Mouse (Mus musculus): Measurements from ENCODE around the gene Smco2.
"Not testable (repeated sequence)": the region's sequence is repeated elsewhere in the genome, so short reads cannot be mapped to it uniquely, and the experiment has no call there.

The Smco2 gene

DNA sequence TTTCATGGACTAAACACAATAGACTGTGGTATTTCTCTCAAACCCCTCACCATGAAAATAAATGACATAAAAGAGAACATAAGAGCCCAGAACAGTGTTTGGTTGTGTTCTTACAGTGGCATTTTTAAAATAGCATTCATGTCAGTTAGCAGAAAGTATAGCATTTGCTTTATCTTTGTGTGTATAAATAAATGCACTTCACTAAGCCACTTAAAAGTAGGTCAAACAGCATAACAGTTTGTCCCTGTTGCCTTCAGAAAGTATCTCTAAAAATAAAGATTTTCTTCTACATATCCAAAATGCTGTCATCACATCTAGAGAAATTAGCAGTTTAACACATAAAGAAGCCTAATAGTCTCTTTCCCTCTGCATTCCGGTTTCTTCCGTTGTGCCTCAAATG lies 7.5 kb downstream of the Smco2 start:
- no peak for DNase-seq (ENCODE audit: low spot score)

DNA sequence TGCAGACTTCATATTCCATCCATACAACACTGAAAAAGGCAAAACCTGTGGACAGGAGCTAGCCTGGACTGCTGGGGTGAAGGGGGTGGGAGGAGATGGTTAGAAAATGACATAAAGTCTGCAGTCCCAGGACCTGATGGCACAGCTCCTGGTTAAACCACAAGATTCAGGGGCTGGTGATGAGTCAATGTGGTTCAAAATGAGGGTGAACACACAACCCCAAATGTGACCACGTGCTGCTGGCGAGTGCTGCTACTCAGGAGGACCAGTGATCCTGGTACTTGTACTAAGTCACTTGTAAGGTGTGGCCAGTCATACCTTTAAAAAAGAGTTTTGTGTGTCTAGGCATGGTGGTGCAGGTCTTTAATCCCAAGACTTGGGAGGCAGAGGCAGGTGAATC lies 13.2 kb downstream of the Smco2 start:
- DNase-seq (ENCODE audit: low spot score), result no peak

DNA sequence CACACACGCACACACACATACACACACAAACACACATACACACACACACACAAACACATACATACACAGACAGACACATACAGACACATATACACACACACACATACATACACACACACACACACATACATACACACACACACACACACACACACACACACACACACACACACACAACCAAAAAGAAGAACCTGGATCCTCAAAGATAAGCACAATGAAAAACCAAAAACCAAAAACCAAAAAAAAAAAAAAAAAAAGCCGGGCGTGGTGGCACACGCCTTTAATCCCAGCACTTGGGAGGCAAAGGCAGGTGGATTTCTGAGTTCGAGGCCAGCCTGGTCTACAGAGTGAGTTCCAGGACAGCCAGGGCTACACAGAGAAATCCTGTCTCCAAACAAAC lies 14.5 kb downstream of the Smco2 start:
- not testable (repeated sequence) for DNase-seq (ENCODE audit: low spot score)

DNA sequence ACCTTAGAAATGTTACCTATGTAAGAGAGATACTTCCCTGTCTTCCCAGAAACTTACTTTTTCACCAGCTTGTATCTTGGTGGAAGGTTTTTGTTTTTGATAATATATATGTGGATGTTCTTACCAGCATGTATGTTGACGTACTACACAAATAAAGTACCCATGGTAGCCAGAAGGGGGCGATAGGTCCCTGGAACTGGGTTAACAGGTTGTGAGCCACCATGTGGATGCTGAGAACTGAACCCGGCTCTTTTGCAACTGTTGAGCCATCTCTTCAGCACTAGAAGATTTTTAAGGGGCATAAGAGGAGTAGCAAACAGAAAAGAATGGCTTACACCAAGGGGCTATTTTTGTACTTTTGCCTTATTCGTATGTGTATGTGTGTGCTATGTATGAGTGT lies 15.8 kb downstream of the Smco2 start:
- DNase-seq (ENCODE audit: low spot score), result no peak

DNA sequence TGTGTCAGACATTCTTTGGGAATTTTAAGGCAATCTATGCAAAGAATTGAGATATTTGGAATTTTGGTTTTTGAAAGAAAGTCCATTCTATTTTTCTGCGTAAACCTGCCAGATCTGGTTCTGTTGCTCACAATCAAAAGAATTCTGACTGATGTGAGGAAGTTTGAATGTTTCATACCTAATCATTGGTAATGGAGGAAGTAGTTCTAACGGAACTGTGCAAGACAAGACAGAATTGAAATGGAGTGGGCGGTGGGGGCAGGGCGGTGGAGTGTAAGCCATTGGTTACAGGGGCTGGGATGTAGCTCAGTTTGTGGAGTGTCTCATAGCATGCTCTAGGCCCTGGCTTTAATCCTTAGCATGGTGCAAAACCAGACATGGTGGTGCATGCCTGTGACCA lies 22.1 kb downstream of the Smco2 start:
- DNase-seq (ENCODE audit: low spot score), result no peak

DNA sequence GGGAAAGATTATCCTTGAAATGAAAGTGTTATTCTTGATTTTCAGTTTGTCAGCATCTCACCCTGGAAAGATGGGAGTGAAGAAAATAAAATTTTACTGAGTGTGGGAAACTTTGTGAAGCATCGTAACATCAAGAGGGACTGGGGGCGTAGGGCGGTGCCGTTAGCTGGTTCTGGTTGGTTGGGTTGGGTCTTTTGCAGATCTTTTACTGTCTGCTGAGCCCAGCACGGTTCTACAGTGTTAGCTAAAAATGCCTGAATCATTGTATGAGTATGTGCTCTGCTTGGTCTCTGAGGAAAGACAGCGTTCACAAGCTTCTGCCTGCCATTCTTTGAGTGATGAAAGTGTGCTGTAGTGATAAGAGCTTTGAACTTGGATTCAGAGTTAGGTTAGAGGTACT lies 24.5 kb downstream of the Smco2 start:
- DNase-seq (ENCODE audit: low spot score), result no peak

DNA sequence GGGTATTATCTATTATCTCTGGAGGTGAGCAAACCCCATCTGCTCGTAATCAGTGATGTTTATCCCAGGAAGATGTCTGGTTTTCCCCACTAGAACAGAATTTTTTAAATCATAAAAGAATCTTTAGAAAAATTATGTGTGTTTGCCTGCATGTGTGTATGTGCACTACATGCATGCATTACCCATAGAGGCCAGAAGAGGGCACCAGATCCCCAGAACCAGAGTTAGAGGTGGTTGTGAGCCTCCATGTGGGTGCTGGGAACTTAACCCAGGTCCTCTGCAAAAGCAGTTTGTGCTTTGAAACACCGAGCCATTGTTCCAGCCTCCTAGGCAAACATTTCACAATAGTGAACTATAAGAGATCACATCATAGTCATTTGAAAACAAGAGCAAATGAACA lies 26.9 kb downstream of the Smco2 start:
- DNase-seq (ENCODE audit: low spot score), result no peak

DNA sequence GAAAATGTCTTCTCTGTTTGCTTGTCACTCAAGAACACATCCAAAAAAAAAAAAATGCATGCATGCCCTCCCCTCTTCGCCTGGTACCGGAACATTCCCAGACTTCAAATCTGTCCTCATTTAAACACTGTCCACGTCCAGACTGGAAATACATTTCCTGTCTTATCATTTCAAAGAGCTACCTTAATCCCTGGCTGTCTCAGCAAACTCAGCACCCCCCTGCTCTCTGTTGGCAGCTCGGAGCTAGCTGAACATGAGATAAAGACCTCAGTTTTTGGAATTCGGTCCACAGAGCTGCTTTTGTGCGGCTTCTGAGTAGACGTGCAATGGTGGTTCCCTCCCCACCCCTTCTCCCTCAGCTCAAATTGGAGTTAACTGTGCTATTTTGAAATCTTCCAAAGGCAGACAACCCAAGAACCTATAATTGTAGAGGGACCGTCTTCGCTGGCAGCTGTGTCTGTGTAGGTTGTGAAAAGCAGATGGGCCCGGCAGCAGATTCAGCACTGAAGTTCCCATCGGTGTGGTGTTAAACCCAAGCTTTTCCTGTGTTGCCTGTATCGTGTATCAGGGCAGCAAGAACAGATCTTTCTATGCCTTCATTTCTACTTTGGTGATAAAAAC lies 27.6 kb downstream of the Smco2 start:
- no peak for DNase-seq (ENCODE audit: low spot score)

DNA sequence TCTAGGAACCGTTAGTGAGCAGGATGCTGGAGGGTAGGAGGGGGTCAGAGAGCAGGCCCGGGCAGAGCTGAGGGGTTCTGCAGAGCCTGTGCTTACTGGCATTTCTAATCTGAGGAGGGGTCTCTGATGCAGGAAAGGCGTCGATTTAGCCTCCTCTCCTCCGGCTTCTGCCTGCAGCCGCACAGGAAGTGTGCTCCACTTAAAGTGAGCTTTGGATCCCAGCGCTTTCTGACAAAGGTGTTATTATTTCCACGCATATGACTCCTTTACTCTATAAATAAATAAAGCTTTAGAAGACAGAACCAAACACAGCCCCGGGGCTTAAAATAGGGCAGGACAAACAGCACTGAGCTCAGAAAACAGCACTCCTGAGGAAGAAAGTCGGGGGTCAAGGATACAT lies 29.0 kb downstream of the Smco2 start:
- no peak for DNase-seq (ENCODE audit: low spot score)

DNA sequence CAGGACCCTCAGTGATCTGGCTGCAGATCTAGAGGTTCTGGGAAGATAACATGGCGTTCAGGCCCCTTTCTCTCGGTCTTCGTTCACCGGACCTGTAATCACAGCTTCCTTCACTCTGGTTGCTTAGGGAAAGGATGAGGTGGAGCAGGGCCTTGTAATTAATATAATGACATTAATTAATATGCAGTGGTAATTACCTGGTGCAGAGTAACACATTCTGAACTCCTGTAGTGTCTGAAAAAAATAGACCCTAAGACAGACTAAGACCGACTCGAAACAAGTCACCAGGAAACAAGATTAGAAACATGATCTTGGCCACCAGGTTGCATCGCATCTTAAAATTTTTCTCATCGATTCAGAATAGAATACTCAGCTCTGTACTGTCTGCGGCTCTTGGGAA lies 30.0 kb downstream of the Smco2 start:
- DNase-seq (ENCODE audit: low spot score), result no peak

DNA sequence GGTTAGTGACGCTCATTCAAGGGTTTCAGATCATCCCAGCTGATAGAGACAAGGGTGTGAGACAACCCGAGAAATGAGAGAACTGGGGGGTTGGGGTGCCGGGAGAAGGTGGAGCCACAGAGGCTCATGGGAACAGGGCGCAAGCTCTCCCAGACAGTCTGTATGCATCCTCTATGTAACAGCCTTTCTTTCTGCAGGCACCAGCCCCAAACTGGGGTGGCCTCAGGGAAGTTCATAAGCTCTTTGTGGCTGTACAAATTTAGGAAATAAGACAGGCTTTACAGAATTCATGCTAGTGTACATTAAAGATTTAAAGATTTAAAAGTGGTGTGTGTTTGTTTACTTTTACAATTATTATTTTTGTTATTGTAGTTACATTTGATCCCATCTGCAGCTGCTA lies 30.4 kb downstream of the Smco2 start:
- no peak for DNase-seq (ENCODE audit: low spot score)

DNA sequence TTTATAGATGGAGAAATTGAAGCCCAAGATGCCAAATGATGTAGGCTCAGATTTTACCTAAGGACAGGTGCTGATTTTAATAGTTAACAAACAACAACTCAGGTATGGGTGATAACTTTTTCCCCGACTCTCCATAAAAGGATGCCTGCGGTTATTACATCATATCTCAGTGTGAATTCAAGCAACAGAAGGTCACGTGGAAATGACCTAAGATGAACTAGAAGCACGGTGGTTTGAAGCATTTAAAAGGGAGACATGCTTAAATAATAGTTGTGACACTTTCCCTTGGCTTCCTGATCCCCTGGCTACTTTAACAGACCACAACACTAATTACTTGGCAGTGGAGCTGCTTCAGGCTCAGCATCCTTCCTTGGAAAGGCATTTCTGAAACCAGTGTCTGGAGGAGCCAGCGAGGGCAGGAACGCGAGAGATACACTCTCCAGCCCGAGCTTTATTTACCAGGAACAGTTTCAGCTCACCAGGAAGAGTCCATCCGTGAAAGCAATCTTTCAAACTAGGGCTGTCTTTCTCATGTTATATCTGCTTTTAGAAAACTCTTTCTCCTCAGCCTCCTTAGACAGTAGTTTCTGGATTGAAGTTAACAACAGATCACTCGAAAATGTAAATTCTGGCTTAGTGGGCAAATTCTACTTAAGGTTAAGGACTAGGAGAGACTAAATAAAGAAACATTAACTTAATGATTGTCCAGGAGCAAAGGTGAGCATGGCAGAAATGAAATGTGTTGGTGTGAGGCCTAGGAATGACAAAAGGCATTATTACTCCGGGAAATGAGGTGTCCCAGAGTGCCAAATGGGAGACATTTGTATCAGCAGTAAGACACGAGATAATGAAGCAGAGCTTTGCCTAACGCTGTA lies 32.2 kb downstream of the Smco2 start:
- no peak for DNase-seq (ENCODE audit: low spot score)

DNA sequence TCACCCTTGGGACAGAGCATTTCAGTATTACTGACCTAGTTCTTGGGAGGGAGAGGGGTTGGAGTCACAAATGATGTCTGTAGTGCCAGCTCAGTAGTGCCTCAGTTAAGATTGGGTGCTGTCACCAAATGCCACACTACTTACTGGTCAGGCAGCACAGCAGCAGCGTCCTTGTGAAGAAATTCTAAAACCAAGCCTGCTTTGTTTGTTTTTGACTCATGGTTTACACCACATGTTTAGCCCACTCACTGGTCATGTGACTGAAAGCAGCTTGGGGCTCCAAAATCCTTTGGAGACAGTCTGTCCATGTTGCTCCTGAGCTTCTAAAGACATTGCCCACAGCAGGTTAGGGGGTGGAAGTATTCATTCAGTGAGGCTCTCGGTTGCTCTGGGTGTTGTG lies 33.5 kb downstream of the Smco2 start:
- DNase-seq (ENCODE audit: low spot score), result no peak

DNA sequence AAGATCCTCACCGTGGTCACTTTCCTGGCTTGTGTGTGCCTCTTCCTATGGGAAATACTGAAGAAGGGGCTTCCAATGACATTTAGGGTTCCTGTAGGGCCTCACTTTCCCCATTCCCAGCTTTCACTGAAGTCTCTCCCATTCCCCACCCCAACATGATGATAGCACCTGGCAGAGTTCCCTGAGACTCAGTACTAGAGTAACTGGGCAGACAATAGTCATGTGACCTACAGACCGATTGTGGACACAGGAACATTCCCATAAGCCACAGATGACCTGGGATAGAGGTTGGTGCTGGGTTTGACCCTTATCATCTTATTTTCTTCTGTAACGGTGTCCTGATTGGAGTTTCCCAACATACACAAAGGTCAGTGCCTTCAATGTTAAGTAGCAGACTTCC lies 34.3 kb downstream of the Smco2 start:
- DNase-seq (ENCODE audit: low spot score), result no peak

DNA sequence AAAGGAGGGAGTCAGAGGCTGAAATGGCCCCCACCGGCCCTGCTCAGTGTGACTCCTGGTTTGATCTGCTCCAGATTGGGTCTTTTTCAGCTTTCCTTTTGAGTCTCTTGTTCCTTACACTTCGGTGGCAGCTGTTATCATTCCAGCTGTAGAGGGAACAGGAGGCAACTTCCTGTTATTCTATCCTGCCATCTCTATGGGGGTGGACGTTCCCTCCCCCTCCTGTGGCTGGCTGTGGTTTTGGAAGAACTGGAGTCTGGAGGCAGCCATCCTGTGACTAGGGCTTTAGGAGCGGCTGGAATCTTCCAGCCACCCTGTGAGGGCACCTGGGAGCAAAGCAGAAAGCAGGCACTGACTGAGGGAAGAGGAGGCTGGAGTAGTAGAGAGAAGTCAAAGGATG lies 34.9 kb downstream of the Smco2 start:
- DNase-seq (ENCODE audit: low spot score), result peak; percentile 33

DNA sequence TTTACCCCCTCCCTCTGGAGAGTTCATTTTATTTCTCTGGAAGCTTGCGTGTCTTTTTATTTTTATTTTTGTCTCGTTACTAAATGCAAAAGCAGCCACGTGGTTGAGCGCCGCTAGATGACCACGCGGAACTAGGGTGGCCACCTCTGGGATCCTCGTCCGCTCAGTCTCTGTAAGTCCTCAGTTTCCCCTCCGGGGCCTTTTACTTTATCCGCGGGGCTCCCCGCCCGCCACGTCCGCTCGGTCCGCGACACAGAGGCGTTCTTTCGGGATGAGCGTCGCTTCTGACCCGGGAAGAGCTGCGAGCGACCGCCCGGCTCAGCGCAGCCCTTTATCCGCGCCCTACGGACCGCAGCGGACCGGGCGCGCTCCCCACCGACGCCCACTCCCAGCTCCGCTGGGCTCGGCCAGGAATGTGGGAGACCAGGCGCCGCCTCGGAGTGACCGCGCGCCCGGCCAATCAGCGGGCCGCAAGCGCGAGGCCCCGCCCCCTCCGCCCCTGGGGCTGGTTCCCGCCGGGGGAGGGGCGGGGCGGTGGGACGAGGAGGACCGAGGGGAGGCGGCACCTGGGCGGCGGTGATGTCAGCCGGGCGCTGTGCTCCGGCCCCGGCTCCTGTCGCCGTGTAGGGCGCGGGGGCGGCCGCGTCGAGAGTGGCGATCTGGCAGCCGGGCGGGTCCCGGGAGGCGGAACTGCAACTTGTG lies 38.2 kb downstream of the Smco2 start, which contains the start of gene Ppfibp1:
Gene Ppfibp1, plus strand, starts transcription at position 530 of the 702 bp plus-strand sequence.
- peak; percentile 95 for DNase-seq (ENCODE audit: low spot score)

DNA sequence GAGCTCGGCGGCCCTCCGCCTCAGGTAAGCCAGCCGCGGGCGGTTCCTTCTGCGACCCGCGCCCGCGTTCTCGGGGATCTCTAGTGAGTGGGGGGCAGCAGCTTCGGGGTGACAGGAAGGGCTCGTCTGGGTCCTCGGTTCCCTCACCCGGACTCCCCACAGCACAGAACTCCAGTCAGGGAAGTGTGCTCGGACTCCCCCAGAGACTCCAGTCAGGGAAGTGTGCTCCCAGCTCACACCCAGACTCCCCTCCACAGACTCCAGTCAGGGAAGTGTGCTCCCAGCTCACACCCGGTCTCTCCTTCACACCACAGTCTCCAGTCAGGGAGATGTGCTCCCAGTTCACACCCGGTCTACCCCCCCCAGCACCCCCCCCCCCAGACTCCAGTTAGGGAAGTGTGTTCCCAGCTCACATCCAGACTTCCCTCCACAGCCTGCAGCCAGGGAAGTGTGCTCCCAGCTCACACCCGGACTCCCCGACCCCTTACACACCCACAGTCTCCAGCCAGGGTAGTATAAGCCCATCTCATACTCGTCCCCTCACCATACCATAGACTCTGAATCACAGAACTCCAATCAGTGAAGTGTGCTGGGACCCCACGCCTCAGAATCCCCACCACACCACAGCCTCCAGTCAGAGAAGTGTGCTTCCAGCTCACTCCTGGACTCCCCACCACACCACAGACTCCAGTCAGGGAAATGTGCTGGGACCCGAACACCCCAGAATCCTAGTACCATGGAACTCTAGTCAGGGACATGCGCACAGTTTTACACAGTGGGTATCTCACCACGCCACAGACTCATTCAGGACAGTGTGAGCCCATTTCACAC lies 39.0 kb downstream of the Smco2 start:
- no peak for DNase-seq (ENCODE audit: low spot score)

DNA sequence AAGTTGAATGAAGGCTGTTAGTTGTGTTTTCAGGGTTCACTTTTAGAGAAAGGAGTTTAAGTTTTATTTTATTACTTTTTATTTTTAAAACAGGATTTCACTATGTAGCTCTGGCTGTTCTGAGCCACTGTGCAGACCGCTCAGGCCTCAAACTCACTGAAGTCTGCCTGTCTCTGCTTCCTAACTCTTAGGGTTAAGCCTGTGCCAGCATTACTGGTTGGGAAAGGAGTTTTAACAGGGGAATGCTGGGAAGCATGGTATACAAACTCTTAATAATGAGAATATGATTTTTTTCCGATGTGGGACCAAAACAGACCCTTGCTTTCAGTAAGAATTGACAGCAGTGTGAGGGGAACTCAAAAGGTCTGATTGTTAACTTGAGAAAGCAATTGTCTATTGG lies 40.3 kb downstream of the Smco2 start:
- DNase-seq (ENCODE audit: low spot score), result no peak

DNA sequence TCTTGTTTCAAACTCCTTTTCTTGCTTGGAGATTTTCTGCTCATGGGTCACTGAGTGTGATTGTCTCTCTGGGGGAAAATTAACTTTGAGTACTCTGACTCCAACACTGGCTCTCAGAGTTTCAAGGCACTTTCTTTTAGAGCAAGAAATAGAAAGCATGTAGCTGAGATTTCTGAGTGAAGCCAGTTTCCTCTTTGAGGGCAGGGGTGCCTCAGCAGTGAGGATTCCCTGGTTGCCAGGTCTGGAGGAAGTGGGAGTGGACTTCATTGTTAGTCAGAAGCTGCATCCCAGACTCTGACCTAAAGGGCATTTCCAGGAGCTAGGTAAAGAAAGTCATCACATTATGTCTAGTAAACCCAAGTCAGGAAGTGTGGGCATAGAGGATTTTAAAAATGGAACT lies 40.7 kb downstream of the Smco2 start:
- DNase-seq (ENCODE audit: low spot score), result no peak

DNA sequence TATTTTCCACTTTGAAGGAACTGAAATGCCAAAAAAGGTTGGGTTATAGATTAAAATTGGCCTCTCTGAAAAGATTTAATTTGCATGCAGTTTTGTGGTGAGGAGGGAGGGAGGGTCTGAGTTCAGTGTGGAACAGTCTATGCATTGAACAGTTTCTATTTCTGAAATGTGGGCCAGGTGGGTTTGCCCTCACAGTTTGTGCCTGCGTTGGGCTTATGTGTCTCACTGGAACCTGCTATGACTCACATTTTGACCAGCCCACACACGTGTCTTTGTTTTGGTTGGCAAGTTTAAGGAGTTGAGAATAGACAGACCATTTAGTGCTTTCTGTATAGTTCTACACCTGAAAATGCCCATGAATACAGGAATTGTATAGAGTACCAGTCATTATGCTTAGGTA lies 44.0 kb downstream of the Smco2 start:
- DNase-seq (ENCODE audit: low spot score), result no peak

DNA sequence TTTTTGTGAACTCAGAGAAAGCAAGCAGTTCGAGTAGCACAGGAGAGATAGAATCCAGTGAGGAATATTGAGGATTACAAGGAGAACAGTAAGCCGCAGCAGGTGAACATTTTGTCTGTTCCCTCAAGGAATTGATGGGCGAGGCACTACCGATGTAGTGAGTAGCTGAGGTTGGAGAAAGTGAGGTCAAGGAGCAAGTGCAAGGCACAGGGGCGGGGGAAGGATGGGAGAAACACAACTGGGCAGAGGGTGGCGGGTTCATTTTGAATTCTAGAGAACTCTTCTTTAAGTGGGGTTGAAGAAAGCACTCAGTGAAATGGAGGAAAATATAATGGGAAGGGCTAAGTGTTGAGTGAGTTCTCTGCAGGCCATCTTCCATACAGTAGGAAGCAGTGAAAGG lies 48.8 kb downstream of the Smco2 start:
- DNase-seq (ENCODE audit: low spot score), result no peak

DNA sequence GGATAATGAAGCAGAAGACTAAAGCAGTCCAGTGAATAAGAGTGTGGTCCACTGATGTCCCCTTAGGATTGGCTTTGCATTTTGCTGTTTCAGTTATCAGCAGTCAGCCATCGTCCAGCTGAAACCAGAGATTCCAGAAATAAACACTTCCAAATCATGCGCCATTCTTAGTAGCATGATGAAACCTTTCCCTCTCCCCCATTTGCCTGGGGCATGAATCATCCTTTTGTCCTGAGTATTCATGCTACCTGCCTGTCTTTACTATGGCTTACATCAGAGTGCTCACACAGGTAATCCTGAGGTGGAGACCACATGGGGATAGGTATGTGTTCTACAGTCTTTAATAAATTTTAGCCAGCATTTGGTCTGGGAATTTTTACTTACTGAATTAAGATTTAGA lies 49.7 kb downstream of the Smco2 start:
- DNase-seq (ENCODE audit: low spot score), result no peak

All from lung, postnatal 25 days (tissue).